Mouse (Mus musculus) heart, postnatal 4 days (tissue): ENCODE results near the gene Tprn. TPM values are rescaled to one million over a fixed set of nuclear protein-coding genes. Genes with fewer than 3 reads are reported as not detected.
A peak's percentile ranks its signal among the peaks of the same experiment; 100 is the strongest.

Experiments used
- DNase-seq: peaks from one replicate; pipeline ENCODE4 v3.0.0; 2021
- total RNA-seq, 2 experiments: library from RNA; stranded (reverse); gene quantifications; 2 replicates each; pipeline ENCODE4 v1.2.3; 2021

The Tprn gene
- total RNA-seq, 2 experiments from 2014 or later: 4.9 to 5.7 TPM

GRCm38 (mm10) chr2:25292856-25293255 is 30.4 kb downstream of the Tprn start:
- peak; percentile 87 for DNase-seq

- DNase-seq: no peak
These were observed 31.3 kb downstream of the Tprn start for GRCm38 (mm10) chr2:25293706-25294105.

GRCm38 (mm10) chr2:25297093-25297492 is 34.7 kb downstream of the Tprn start:
- DNase-seq: no peak

GRCm38 (mm10) chr2:25298046-25298445 is 35.6 kb downstream of the Tprn start:
- DNase-seq: no peak

GRCm38 (mm10) chr2:25303452-25303851 is 41.0 kb downstream of the Tprn start:
- DNase-seq: no peak

- DNase-seq: no peak
These were observed 41.7 kb downstream of the Tprn start for GRCm38 (mm10) chr2:25303931-25304656.

GRCm38 (mm10) chr2:25304657-25305541 is 42.5 kb downstream of the Tprn start:
- peak; percentile 23 for DNase-seq

- DNase-seq: no peak
These were observed 43.4 kb downstream of the Tprn start for GRCm38 (mm10) chr2:25305587-25306359.

GRCm38 (mm10) chr2:25310180-25310579 is 47.8 kb downstream of the Tprn start:
- DNase-seq: no peak

GRCm38 (mm10) chr2:25310969-25311368 is 48.6 kb downstream of the Tprn start:
- DNase-seq: no peak

- DNase-seq: no peak
These were observed 49.1 kb downstream of the Tprn start for GRCm38 (mm10) chr2:25311491-25311891.

- no peak for DNase-seq
These were observed 55.9 kb downstream of the Tprn start for GRCm38 (mm10) chr2:25318119-25318966.

- peak; percentile 78 for DNase-seq
These were observed 56.8 kb downstream of the Tprn start, which contains the start of gene Grin1 for GRCm38 (mm10) chr2:25318971-25319773. TSS of gene Grin1 (minus strand) at chr2:25319187.

Other genes starting within 250 kb of the Tprn start
- 10 to 100 TPM; 45.8 to 47.8 TPM for gene Nsmf, start 208.3 kb upstream of the Tprn start, total RNA-seq
- not detected for gene Entpd8, start 182.3 kb upstream of the Tprn start, total RNA-seq
- gene Noxa1, start 167.5 kb upstream of the Tprn start, total RNA-seq: not detected
- gene Nrarp, start 81.9 kb upstream of the Tprn start, total RNA-seq: 10 to 100 TPM; 31.2 to 33.4 TPM
- gene Tor4a, start 65.7 kb upstream of the Tprn start, total RNA-seq: 1 to 10 TPM; 4.4 to 5.8 TPM
- gene Nelfb, start 51.1 kb upstream of the Tprn start, total RNA-seq: 10 to 100 TPM; 43.4 to 44.5 TPM
- not detected for gene Stpg3, start 48.0 kb upstream of the Tprn start, total RNA-seq
- gene Fam166a, start 43.9 kb upstream of the Tprn start, total RNA-seq: not detected
- gene Tubb4b, start 37.9 kb upstream of the Tprn start, total RNA-seq: 100 to 1,000 TPM; 415 to 442 TPM
- not detected for gene Slc34a3, start 28.3 kb upstream of the Tprn start, total RNA-seq
- not detected for gene Rnf224, start 25.8 kb upstream of the Tprn start, total RNA-seq
- 1 to 10 TPM; 1.5 to 3.0 TPM for gene Rnf208, start 20.4 kb upstream of the Tprn start, total RNA-seq
- gene Cysrt1, start 20.2 kb upstream of the Tprn start, total RNA-seq: not detected
- 1 to 10 TPM; 1.3 to 1.8 TPM for gene AL732309.1, start 15.8 kb upstream of the Tprn start, total RNA-seq
- 10 to 100 TPM; 16.9 to 18.1 TPM for gene Tmem203, start 7.2 kb upstream of the Tprn start, total RNA-seq
- gene Ssna1, start 9.8 kb downstream of the Tprn start, total RNA-seq: 10 to 100 TPM; 60.0 to 62.0 TPM
- 10 to 100 TPM; 49.7 to 53.1 TPM for gene Anapc2, start 9.9 kb downstream of the Tprn start, total RNA-seq
- not detected for gene Tmem210, start 25.5 kb downstream of the Tprn start, total RNA-seq
- not detected for gene Lrrc26, start 27.3 kb downstream of the Tprn start, total RNA-seq
- gene Grin1, start 56.6 kb downstream of the Tprn start, total RNA-seq: not detected
- gene Man1b1, start 69.7 kb downstream of the Tprn start, total RNA-seq: 10 to 100 TPM; 27.2 to 28.6 TPM
- 1 to 10 TPM; 4.7 to 5.2 TPM for gene Dpp7, start 93.7 kb downstream of the Tprn start, total RNA-seq
- gene Uap1l1, start 103.1 kb downstream of the Tprn start, total RNA-seq: 1 to 10 TPM; 7.3 to 9.5 TPM
- gene Sapcd2, start 109.7 kb downstream of the Tprn start, total RNA-seq: 10 to 100 TPM in 1 of 2 experiments, 1 to 10 TPM in 1; 8.7 to 10.8 TPM
- gene Entpd2, start 133.3 kb downstream of the Tprn start, total RNA-seq: 1 to 10 TPM; 5.7 to 8.5 TPM
- 10 to 100 TPM; 33.1 to 35.2 TPM for gene Npdc1, start 136.7 kb downstream of the Tprn start, total RNA-seq
- gene Fut7, start 160.6 kb downstream of the Tprn start, total RNA-seq: under 1 TPM in 1 of 2 experiments, not detected in 1; 0.11 TPM
- gene Abca2, start 166.1 kb downstream of the Tprn start, total RNA-seq: 10 to 100 TPM; 19.4 to 20.7 TPM
- gene Clic3, start 194.2 kb downstream of the Tprn start, total RNA-seq: 1 to 10 TPM; 2.8 to 4.1 TPM
- 10 to 100 TPM; 30.5 to 32.8 TPM for gene Paxx, start 198.5 kb downstream of the Tprn start, total RNA-seq
- gene Ptgds, start 207.4 kb downstream of the Tprn start, total RNA-seq: 100 to 1,000 TPM; 117 to 137 TPM
- not detected for gene Lcn12, start 231.3 kb downstream of the Tprn start, total RNA-seq
- gene Fbxw5, start 238.1 kb downstream of the Tprn start, total RNA-seq: 10 to 100 TPM; 93.6 to 98.6 TPM
- under 1 TPM in 1 of 2 experiments, not detected in 1; 0.45 TPM for gene C8g, start 239.1 kb downstream of the Tprn start, total RNA-seq